Mouse (Mus musculus): Measurements from ENCODE around the gene Gm17324. TPM values are rescaled to one million over a fixed set of nuclear protein-coding genes. Genes with fewer than 3 reads are reported as not detected.
"Not testable (repeated sequence)": the region's sequence is repeated elsewhere in the genome, so short reads cannot be mapped to it uniquely, and the experiment has no call there.

Gm17324 gene
- polyA plus RNA-seq (2014; fragmentation: Nextera tagmentation; extraction: Ambion mirVana), result 0.52 and 1.1 TPM in 2 replicates

DNA sequence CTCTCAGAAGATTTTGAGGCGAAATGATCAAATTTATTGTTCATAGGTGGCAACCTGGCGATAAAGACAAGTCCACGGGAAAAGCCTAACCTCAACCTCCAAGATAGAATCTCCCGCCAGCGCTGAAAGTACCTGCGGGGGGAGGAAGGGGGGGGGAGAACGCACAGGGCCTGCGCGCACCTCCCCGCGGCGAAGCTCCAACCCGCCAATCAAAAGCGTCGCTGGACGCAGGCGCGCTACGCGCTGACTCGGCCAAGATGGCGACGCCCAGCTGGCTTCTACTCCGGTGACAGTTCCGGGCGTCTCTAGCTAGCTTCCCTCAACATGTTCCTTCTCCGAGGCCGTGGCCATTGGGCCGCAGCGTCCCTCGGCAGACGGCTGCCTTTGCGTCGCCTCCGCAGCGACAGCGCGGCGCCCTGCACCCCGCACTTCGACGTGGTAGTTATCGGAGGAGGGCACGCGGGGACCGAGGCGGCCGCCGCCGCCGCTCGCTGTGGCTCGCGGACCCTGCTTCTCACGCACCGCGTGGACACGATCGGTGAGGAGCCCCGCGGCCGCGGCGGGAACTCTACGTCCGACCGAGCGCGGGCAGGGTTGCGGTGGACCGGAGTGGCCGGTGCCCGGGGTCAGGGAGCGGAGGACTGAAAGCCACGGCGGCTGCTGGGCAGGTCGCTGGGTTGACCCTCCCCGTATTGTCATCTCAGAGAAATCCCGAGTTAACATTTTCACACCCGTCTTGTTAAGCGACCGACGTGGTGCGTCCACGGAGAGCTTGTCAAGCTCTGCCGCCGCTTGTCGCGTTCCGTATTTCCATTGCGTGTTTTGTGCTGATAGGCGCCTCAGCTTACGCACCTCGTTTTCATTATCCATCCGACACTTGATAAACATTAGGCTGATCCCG is at the start of gene Gm17324, which contains the start of gene Mto1:
Gene Gm17324, minus strand, starts transcription at position 814 of the 901 bp plus-strand sequence.
Gene Mto1, plus strand, starts transcription at position 236 of the 901 bp plus-strand sequence.
- H3K4me3 ChIP-seq (ENCODE audit: low read depth, low read length), result peak within 1 kb of the TSS; percentile 88
- ATAC-seq (ENCODE audit: low FRiP score) (peak; percentile 95), DNase-seq (ENCODE audit: low spot score, missing footprints) (peak; percentile 99)
- no peaks in the 10 kb centered on the region for H3K9me3 ChIP-seq (ENCODE audit: control insufficient read depth, low read length)
- peaks cover 6% of the 10 kb centered on the region for H3K4me1 ChIP-seq (ENCODE audit: control insufficient read depth, insufficient read depth, low read length)
- peak within 1 kb of the TSS; percentile 59 for H3K4me2 ChIP-seq
- peak within 1 kb of the TSS; percentile 80 for H3K27ac ChIP-seq (ENCODE audit: low read depth, low read length)
- H3K36me3 ChIP-seq (ENCODE audit: control insufficient read depth, insufficient read depth, low read length), result 0 out of 2 replicates have a peak, but pooled peaks cover 2% of the 10 kb centered on the region
- peak within 1 kb of the TSS; percentile 89 for H3K9ac ChIP-seq (ENCODE audit: low read length)
- WGBS, result under 1% methylated on average over 95 of the region's 96 CpGs
- H3K27me3 ChIP-seq (ENCODE audit: control insufficient read depth, insufficient read depth, low read length), result peaks cover 21% of the 10 kb centered on the region

DNA sequence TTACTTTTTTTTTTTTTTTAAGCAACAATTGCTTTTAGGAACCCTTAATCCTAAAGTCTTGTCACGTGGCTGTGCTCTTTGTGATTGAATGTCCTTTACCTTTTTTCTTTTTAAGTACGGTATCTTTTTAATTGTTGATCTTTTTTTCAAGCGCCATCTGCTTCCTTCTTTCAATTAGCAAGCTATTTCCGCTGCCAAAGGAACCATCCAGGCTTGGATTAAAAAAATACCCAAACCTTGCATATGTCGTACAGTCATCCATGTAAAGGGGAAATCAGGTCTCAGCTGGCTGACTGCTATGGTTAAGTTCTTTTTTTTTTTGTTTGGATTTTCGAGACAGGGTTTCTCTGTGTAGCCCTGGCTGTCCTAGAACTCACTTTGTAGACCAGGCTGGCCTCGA is 44.6 kb upstream of the Gm17324 start:
- Histone ChIP-seq H3K27me3 (ENCODE audit: control insufficient read depth, insufficient read depth, low read length) (no peaks in the 10 kb centered on the region), H3K4me3 (ENCODE audit: low read depth, low read length) (no peak overlapping the region), H3K4me2 (no peak overlapping the region), H3K9me3 (ENCODE audit: control insufficient read depth, low read length) (no peaks in the 10 kb centered on the region), H3K4me1 (ENCODE audit: control insufficient read depth, insufficient read depth, low read length) (peaks cover 3% of the 10 kb centered on the region; the same call in 1 of the 2 replicates), H3K9ac (ENCODE audit: low read length) (no peak overlapping the region), H3K36me3 (ENCODE audit: control insufficient read depth, insufficient read depth, low read length) (no peaks in the 10 kb centered on the region), H3K27ac (ENCODE audit: low read depth, low read length) (no peak overlapping the region)
- DNase-seq (ENCODE audit: low spot score, missing footprints) (no peak), ATAC-seq (ENCODE audit: low FRiP score) (no peak)
- 89% methylated on average over 7 of the region's 7 CpGs for WGBS

DNA sequence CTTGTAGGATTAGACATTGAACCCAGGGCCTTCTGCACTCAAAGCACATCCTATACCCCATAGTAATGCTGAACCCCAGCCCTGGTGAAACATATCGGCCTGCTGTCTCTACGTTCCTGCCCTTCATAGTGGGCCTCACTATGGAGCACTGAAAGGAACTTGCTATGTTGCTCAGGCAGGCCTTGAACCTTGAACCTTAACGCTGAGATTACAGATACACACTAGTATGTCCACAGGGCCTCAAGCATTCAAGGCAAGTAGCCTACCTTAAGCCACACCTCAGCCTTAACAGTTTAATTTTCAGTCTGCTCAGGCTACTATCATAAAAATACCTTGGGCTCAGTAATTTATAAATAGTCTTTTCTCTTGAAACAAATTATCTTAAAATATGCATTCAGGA is 43.7 kb upstream of the Gm17324 start:
- no peak overlapping the region for H3K27ac ChIP-seq (ENCODE audit: low read depth, low read length)
- peaks cover 3% of the 10 kb centered on the region; the same call in 1 of the 2 replicates for H3K4me1 ChIP-seq (ENCODE audit: control insufficient read depth, insufficient read depth, low read length)
- 90% methylated on average over 3 of the region's 3 CpGs for WGBS
- no peak overlapping the region for H3K4me2 ChIP-seq
- H3K27me3 ChIP-seq (ENCODE audit: control insufficient read depth, insufficient read depth, low read length), result no peaks in the 10 kb centered on the region
- no peak overlapping the region for H3K9ac ChIP-seq (ENCODE audit: low read length)
- no peak overlapping the region for H3K4me3 ChIP-seq (ENCODE audit: low read depth, low read length)
- no peak for ATAC-seq (ENCODE audit: low FRiP score)
- no peaks in the 10 kb centered on the region for H3K36me3 ChIP-seq (ENCODE audit: control insufficient read depth, insufficient read depth, low read length)
- no peaks in the 10 kb centered on the region for H3K9me3 ChIP-seq (ENCODE audit: control insufficient read depth, low read length)
- no peak for DNase-seq (ENCODE audit: low spot score, missing footprints)

- no peaks in the 10 kb centered on the region for H3K36me3 ChIP-seq (ENCODE audit: control insufficient read depth, insufficient read depth, low read length)
- H3K27me3 ChIP-seq (ENCODE audit: control insufficient read depth, insufficient read depth, low read length), result no peaks in the 10 kb centered on the region
- H3K9ac ChIP-seq (ENCODE audit: low read length), result no peak overlapping the region
- DNase-seq (ENCODE audit: low spot score, missing footprints) (no peak), ATAC-seq (ENCODE audit: low FRiP score) (no peak)
- H3K4me1 ChIP-seq (ENCODE audit: control insufficient read depth, insufficient read depth, low read length), result peaks cover 3% of the 10 kb centered on the region; the same call in 1 of the 2 replicates
- no peak overlapping the region for H3K4me2 ChIP-seq
- no peak overlapping the region for H3K4me3 ChIP-seq (ENCODE audit: low read depth, low read length)
- no peak overlapping the region for H3K27ac ChIP-seq (ENCODE audit: low read depth, low read length)
- H3K9me3 ChIP-seq (ENCODE audit: control insufficient read depth, low read length), result no peaks in the 10 kb centered on the region
- WGBS, result 90% methylated on average over 3 of the region's 3 CpGs
These were observed 42.6 kb upstream of the Gm17324 start for GRCm38 (mm10) chr9:78491169-78491568.

- H3K27ac ChIP-seq (ENCODE audit: low read depth, low read length), result no peak within 1 kb of the TSS; the same call in 1 of the 2 replicates
These were observed 40.4 kb upstream of the Gm17324 start, which contains the start of gene Eef1a1 for GRCm38 (mm10) chr9:78488890-78489420. Gene Eef1a1, minus strand, starts transcription at chr9:78489151.

DNA sequence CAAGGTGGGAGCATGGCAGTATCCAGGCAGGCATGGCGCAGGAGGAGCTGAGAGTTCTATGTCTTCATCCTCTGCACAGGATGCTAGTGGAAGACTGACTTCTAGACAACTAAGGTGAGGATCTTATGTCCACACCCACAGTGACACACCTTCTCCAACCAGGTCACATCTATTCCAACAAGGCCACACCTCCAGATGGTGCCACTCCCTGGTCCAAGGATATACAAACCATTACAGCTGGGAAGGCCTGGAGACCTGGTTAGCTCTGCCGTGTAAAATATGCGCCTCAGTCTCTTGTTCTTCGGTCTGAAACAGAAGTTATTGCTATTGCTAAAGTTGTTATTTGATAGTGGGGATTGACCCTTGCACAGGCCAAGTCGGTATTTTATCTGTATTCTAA is 39.4 kb upstream of the Gm17324 start:
- H3K9ac ChIP-seq (ENCODE audit: low read length); H3K36me3 ChIP-seq (ENCODE audit: control insufficient read depth, insufficient read depth, low read length); H3K4me3 ChIP-seq (ENCODE audit: low read depth, low read length); ATAC-seq (ENCODE audit: low FRiP score); DNase-seq (ENCODE audit: low spot score, missing footprints); H3K27ac ChIP-seq (ENCODE audit: low read depth, low read length); H3K4me2 ChIP-seq; H3K4me1 ChIP-seq (ENCODE audit: control insufficient read depth, insufficient read depth, low read length); H3K9me3 ChIP-seq (ENCODE audit: control insufficient read depth, low read length); H3K27me3 ChIP-seq (ENCODE audit: control insufficient read depth, insufficient read depth, low read length): not testable (repeated sequence)
- 96% methylated on average over 5 of the region's 5 CpGs for WGBS

More at GRCm38 (mm10) chr9:78488890-78489420, 40.4 kb upstream of the Gm17324 start, which contains the start of gene Eef1a1:
- peak; percentile 94 for DNase-seq (ENCODE audit: low spot score, missing footprints)
- ATAC-seq (ENCODE audit: low FRiP score), result peak; percentile 80
- H3K9ac ChIP-seq (ENCODE audit: low read length), result peak within 1 kb of the TSS; percentile 70
- H3K4me2 ChIP-seq, result peak within 1 kb of the TSS; percentile 55
- no peaks in the 10 kb centered on the region for H3K36me3 ChIP-seq (ENCODE audit: control insufficient read depth, insufficient read depth, low read length)
- peaks cover 3% of the 10 kb centered on the region; the same call in 1 of the 2 replicates for H3K4me1 ChIP-seq (ENCODE audit: control insufficient read depth, insufficient read depth, low read length)
- 4% methylated on average over 19 of the region's 20 CpGs for WGBS
- no peaks in the 10 kb centered on the region for H3K9me3 ChIP-seq (ENCODE audit: control insufficient read depth, low read length)
- no peaks in the 10 kb centered on the region for H3K27me3 ChIP-seq (ENCODE audit: control insufficient read depth, insufficient read depth, low read length)
- peak within 1 kb of the TSS; percentile 34 for H3K4me3 ChIP-seq (ENCODE audit: low read depth, low read length)

- ATAC-seq (ENCODE audit: low FRiP score) (no peak), DNase-seq (ENCODE audit: low spot score, missing footprints) (no peak)
- H3K4me1 ChIP-seq (ENCODE audit: control insufficient read depth, insufficient read depth, low read length), result peaks cover 9% of the 10 kb centered on the region
- no peaks in the 10 kb centered on the region for H3K36me3 ChIP-seq (ENCODE audit: control insufficient read depth, insufficient read depth, low read length)
- no peak overlapping the region for H3K27ac ChIP-seq (ENCODE audit: low read depth, low read length)
- H3K4me3 ChIP-seq (ENCODE audit: low read depth, low read length), result no peak overlapping the region
- 83% methylated on average over 3 of the region's 3 CpGs for WGBS
- H3K9me3 ChIP-seq (ENCODE audit: control insufficient read depth, low read length), result no peaks in the 10 kb centered on the region
- no peak overlapping the region for H3K4me2 ChIP-seq
- H3K27me3 ChIP-seq (ENCODE audit: control insufficient read depth, insufficient read depth, low read length), result no peaks in the 10 kb centered on the region
- no peak overlapping the region for H3K9ac ChIP-seq (ENCODE audit: low read length)
These were observed 36.1 kb upstream of the Gm17324 start for GRCm38 (mm10) chr9:78484660-78485059.

DNA sequence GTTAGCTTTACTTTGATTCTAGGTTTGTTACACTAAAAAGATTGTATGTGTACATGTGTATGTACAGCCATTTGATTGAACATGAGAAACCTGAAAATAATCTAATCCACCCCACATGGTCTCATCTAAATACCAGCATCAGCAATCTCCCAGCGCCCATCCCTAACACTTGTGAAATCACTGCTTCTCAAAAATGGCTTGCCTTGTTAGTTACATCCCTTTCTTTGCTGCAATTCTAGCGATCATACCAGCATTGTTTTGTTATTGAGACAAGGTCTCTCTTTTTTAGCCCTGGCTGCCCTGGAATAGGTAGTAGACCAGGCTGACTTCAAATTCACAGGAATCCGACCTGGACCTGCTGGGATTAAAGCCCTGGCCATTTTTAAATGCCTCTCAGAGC is 33.8 kb upstream of the Gm17324 start:
- peak overlapping the region; percentile 98 for H3K4me3 ChIP-seq (ENCODE audit: low read depth, low read length)
- no peaks in the 10 kb centered on the region for H3K9me3 ChIP-seq (ENCODE audit: control insufficient read depth, low read length)
- H3K4me1 ChIP-seq (ENCODE audit: control insufficient read depth, insufficient read depth, low read length), result peaks cover 8% of the 10 kb centered on the region
- H3K36me3 ChIP-seq (ENCODE audit: control insufficient read depth, insufficient read depth, low read length), result peaks cover 11% of the 10 kb centered on the region; the same call in 1 of the 2 replicates
- peak overlapping the region; percentile 52 for H3K4me2 ChIP-seq
- H3K27me3 ChIP-seq (ENCODE audit: control insufficient read depth, insufficient read depth, low read length), result no peaks in the 10 kb centered on the region
- DNase-seq (ENCODE audit: low spot score, missing footprints), result no peak
- H3K27ac ChIP-seq (ENCODE audit: low read depth, low read length), result peak overlapping the region; percentile 98
- WGBS, result 9% methylated on average over 3 of the region's 3 CpGs
- no peak for ATAC-seq (ENCODE audit: low FRiP score)
- H3K9ac ChIP-seq (ENCODE audit: low read length), result peak overlapping the region; percentile 90
